In the genomic region with DNA sequence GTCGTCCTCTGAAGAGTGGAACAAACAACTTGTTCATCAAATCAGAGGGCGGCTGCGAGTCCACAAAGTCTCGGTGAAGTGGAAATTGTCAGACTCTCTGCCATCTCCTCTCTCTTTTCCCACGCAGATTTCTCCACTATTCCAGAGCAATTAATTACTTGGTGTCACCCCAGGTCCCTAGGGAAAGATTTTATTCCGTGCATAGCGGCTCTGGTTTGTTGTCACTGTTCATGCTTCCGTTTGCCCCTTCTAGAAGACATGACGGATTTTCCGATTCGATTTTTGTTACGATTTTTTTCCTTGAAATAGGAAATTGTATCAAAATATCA, we compare ENCODE assay signal across 8 mouse cellular contexts. TPM values are rescaled to one million over a fixed set of nuclear protein-coding genes. Genes with fewer than 3 reads are reported as not detected.
DNase-seq lines count a peak whose midpoint lies in the region; ATAC-seq lines count a peak whose summit lies in the region.

No protein-coding gene starts in this region.

- peak; percentile 36 for DNase-seq in kidney, adult 9 months
- no peak for DNase-seq in kidney, postnatal 36 days
- peak; percentile 58 for DNase-seq in adipocyte (ENCODE audit: low spot score)
- DNase-seq in urinary bladder, adult 2 months (ENCODE audit: low spot score), result no peak
- no peak for DNase-seq in adrenal gland, postnatal 36 days
- no peak for DNase-seq in cerebellum, postnatal 25 days

- peaks cover 23% of the 10 kb centered on the region for H3K4me1 ChIP-seq in hindbrain, embryonic 12.5 days
- peaks cover 31% of the 10 kb centered on the region for H3K4me1 ChIP-seq in midbrain, embryonic 13.5 days (replicated peaks)

- peaks cover 3% of the 10 kb centered on the region; the same call in 1 of the 2 replicates for H3K36me3 ChIP-seq in hindbrain, embryonic 12.5 days
- peaks cover 14% of the 10 kb centered on the region for H3K36me3 ChIP-seq in midbrain, embryonic 13.5 days

- H3K9ac ChIP-seq in hindbrain, embryonic 12.5 days, result peak overlapping the region; percentile 87
- peak overlapping the region; percentile 91 for H3K9ac ChIP-seq in midbrain, embryonic 13.5 days (replicated peaks)

- H3K4me3 ChIP-seq in hindbrain, embryonic 12.5 days, result peak overlapping the region; percentile 93
- H3K4me3 ChIP-seq in midbrain, embryonic 13.5 days (replicated peaks), result peak overlapping the region; percentile 86

- no peaks in the 10 kb centered on the region for H3K27me3 ChIP-seq in hindbrain, embryonic 12.5 days
- H3K27me3 ChIP-seq in midbrain, embryonic 13.5 days, result no peaks in the 10 kb centered on the region

- ATAC-seq in hindbrain, embryonic 12.5 days (ENCODE audit: low FRiP score), result 0 out of 2 replicates have a peak, but pooled peaks have one; percentile 2
- ATAC-seq in midbrain, embryonic 13.5 days, result no peak

- peak overlapping the region; percentile 59 for H3K4me2 ChIP-seq in hindbrain, embryonic 12.5 days (replicated peaks)
- peak overlapping the region; percentile 75 for H3K4me2 ChIP-seq in midbrain, embryonic 13.5 days (replicated peaks)

- peak overlapping the region; percentile 96 for H3K27ac ChIP-seq in hindbrain, embryonic 12.5 days
- peak overlapping the region; percentile 92 for H3K27ac ChIP-seq in midbrain, embryonic 13.5 days

- 8% methylated on average over 12 of the region's 12 CpGs for WGBS in hindbrain, embryonic 12.5 days
- 6% methylated on average over 12 of the region's 12 CpGs for WGBS in midbrain, embryonic 13.5 days

- H3K9me3 ChIP-seq in hindbrain, embryonic 12.5 days (replicated peaks), result no peaks in the 10 kb centered on the region
- no peaks in the 10 kb centered on the region for H3K9me3 ChIP-seq in midbrain, embryonic 13.5 days

RNA-seq across cellular contexts. Expression of a gene that starts 0.7 kb away (rescaled TPM):
- 75.2 and 75.9 TPM in 2 replicates for polyA plus RNA-seq in hindbrain, embryonic 12.5 days (2016; fragmentation: Nextera tagmentation; extraction: Ambion mirVana)
- polyA plus RNA-seq in midbrain, embryonic 13.5 days (2015; fragmentation: Nextera tagmentation; extraction: Ambion mirVana), result 70.8 and 74.8 TPM in 2 replicates
- polyA plus RNA-seq in urinary bladder, adult 2 months (2012; rRNA removed), result 20.3 and 24.9 TPM in 2 replicates
- total RNA-seq in adrenal gland, postnatal 36 days (2021), result 10 to 100 TPM; 41.3 to 46.8 TPM

RNA-seq across cellular contexts. Expression of a gene that starts 41.0 kb away (rescaled TPM):
- 0.62 and 1.4 TPM in 2 replicates for polyA plus RNA-seq in hindbrain, embryonic 12.5 days (2016; fragmentation: Nextera tagmentation; extraction: Ambion mirVana)
- 1.4 TPM in 2 replicates for polyA plus RNA-seq in midbrain, embryonic 13.5 days (2015; fragmentation: Nextera tagmentation; extraction: Ambion mirVana)
- polyA plus RNA-seq in urinary bladder, adult 2 months (2012; rRNA removed), result 0.14 TPM in 1 of 2 replicates, not detected in the other
- total RNA-seq in adrenal gland, postnatal 36 days (2021), result not detected

Comparison
In these comparisons a context has a peak if more than half of its experiments do, and no peak if none do; other contexts are left out.
1. DNase-seq: peak in kidney, adult 9 months (single experiment) and adipocyte (single experiment); none in kidney, postnatal 36 days (0 of 2), urinary bladder, adult 2 months (single experiment), adrenal gland, postnatal 36 days (0 of 2) and cerebellum, postnatal 25 days (0 of 2).